Mouse (Mus musculus) 416B (cell line): ENCODE measurements around the gene Zfp451.
"Not testable (repeated sequence)": the region's sequence is repeated elsewhere in the genome, so short reads cannot be mapped to it uniquely, and the experiment has no call there.

Source experiments
- DNase-seq: peaks from one replicate; pipeline ENCODE4 v3.0.0; 2011; ENCODE audit warnings: low read depth

The Zfp451 gene

GRCm38 (mm10) chr1:33813868-33814794 lies at the start of gene Zfp451:
Zfp451 (minus strand) TSS chr1:33814595.
- DNase-seq, result peak; percentile 83

DNA sequence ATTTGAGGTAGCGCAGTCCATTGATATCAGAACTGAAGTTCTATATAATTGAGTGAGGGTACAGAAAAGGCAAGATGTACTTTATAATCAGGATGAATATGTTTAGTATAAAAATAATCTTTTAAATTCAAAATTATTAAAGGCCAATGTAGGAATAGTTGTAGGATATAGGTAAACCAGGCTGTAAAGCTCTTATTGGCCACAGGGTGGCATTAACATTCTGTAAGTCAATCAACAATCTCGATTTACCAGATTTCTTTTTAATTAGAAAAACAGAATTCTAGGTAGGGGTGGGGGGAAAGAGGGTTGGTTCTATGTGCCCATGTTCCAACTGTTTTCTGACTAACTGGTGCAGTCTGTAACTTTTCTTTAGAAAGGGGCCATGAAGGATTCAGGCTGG lies 32.4 kb upstream of the Zfp451 start:
- DNase-seq, result peak; percentile 7

GRCm38 (mm10) chr1:33843823-33844222 lies 29.4 kb upstream of the Zfp451 start:
- DNase-seq, result no peak

DNA sequence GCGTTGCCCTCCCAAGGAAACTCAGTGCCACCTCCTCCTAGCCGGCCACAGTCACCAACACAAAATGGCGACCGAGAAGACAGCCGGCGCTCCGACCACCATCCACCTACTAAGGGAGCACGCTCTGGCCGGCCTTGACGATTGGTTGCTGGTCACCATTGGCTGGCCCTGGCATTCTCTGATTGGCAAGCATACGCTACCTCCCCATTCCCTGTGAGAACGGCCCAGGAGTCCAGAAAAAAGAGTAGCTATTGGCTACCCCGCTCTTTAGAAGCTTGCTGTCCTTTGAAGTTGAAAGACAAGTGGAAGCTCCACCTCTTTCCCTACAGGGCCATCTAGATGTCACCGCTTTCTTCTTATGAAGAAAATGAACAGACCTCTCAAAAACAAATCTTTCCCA lies 24.6 kb upstream of the Zfp451 start:
- DNase-seq, result not testable (repeated sequence)

- no peak for DNase-seq
Measured at GRCm38 (mm10) chr1:33830586-33830985, 16.2 kb upstream of the Zfp451 start.

GRCm38 (mm10) chr1:33817931-33818330 lies 3.5 kb upstream of the Zfp451 start:
- DNase-seq, result no peak

GRCm38 (mm10) chr1:33813495-33813867 lies 914 bp downstream of the Zfp451 start:
- DNase-seq, result peak; percentile 58

GRCm38 (mm10) chr1:33803323-33803722 lies 11.1 kb downstream of the Zfp451 start:
- DNase-seq, result no peak

GRCm38 (mm10) chr1:33799620-33800019 lies 14.8 kb downstream of the Zfp451 start:
- no peak for DNase-seq

- no peak for DNase-seq
Measured at GRCm38 (mm10) chr1:33788493-33788892, 25.9 kb downstream of the Zfp451 start.

- DNase-seq, result no peak
Measured at GRCm38 (mm10) chr1:33788072-33788471, 26.3 kb downstream of the Zfp451 start.

- no peak for DNase-seq
Measured at GRCm38 (mm10) chr1:33784561-33784960, 29.8 kb downstream of the Zfp451 start.

DNA sequence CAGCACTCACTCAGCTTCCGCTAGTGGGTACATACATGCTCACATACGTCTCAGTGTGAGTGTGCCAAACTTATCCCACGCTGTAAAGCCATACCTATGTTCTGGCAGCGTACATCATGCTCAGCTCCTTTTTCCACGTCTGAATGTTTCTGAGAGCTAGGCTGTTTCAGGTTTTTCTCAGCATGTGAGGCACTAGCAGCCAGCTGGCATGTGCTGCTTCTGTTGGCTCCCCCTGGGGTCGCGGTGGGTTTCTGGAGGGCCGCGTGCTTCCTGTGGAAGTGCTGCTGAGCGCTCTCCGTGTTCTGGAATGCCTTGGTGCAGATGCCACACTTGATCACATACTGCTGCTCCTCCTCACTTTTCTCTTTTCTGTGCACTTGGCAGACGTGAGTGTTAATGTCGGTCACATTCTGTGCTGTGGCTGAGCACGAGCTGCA lies 38.2 kb downstream of the Zfp451 start:
- no peak for DNase-seq

DNA sequence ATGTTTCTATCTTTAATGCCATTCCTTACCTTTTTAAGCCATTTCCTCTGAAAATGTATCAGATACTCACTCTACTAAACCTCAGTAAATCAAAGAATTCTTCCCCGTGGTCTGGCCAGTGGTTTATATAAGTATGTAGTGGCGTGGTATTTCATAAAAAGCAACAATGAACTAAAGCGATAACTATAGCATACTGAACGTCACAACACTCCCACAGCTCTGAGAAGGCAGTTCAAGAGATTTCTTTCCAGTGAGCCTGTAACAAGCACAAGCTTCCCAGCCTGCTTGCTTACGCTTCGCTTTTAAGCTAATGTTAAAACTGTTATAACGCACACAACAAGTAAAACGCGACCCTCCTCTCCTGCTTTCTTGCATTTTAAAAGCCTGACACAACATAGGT lies 42.3 kb downstream of the Zfp451 start:
- no peak for DNase-seq

GRCm38 (mm10) chr1:33771621-33772020 lies 42.8 kb downstream of the Zfp451 start:
- no peak for DNase-seq

DNA sequence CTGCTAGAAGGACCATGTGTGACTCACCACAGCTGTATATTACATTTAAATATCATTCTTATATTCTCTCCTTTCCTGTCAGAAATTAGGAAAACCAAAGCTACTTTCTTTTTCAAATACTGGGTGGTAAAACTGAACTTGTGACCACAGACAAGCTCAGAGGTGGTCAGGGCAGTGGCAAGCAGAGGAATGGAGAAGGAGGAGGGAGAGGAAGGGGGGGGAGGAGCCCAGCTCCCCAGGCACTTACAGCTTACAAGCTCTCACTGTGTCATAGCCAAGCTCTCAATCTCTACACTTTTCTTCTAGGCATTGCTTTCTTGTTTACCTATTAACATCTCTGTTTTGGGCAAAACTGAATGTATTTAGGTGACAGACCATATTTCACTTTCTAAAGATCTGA lies 45.6 kb downstream of the Zfp451 start:
- peak; percentile 78 for DNase-seq

DNA sequence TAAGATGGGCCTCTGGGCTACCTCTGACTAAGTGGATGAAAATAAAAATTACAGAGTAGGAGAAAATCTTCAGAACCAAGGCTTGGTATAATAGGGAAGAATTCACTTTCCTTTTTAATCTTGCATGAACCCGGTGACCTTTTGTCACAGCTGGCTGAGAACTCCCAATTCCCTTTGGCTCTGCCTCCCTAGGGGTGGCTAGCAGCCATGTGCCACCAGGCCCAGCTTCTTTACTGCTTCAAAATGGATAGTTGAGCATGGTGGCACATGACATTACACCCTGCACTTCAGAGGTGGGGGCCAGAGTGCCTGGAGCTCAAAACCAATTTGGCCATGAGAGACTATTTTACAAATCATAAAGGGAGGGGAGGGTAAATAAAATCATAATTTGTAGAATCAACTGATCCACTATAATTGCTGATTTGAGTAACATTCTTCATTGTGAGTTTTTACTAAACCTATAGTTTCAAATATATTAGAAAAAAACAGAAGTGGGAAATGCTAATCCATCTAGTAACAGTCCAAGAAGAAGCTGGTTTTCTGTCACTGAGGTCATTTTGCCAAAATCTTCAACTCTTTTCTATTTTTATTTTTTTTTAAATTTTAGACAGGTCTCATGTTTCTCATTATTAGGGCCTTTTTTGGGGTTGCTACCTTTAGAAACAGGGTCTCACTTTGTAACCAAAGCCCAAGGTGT lies 46.2 kb downstream of the Zfp451 start:
- DNase-seq, result no peak

- DNase-seq, result no peak
Measured at GRCm38 (mm10) chr1:33766520-33767508, 47.6 kb downstream of the Zfp451 start.

DNA sequence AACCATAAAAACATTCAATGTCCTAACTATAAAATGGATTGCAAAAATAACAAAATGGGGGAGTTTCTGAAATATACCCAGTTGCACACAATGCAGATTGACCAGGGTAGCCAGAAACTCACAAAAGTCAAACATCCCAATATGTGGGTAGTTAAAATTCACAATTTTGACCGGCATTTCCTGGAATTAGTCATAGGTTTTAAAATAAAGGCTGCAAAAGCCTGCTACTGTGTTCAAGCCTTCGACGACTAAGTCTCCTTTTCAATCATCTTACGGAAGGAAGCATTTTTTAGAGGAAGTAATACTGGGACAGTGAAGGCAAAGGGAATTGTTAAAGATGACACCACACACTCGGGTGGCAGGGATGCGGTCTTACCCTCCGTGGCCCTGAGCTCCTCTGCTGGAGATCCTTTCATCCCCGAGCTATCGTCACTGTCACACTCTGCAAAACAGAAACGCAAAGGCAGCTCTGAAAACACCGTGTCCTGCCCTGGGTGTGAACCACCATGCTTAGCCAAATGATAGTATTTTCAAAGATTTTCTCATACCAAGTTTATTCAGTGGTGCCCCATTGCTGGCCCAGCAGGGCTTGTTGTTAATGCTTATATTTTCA lies 48.8 kb downstream of the Zfp451 start:
- no peak for DNase-seq

GRCm38 (mm10) chr1:33763826-33764225 lies 50.6 kb downstream of the Zfp451 start:
- no peak for DNase-seq

GRCm38 (mm10) chr1:33758488-33758887 lies 55.9 kb downstream of the Zfp451 start:
- DNase-seq, result peak; percentile 49
